24 mouse cellular contexts compared by ENCODE assay signal in the genomic region with DNA sequence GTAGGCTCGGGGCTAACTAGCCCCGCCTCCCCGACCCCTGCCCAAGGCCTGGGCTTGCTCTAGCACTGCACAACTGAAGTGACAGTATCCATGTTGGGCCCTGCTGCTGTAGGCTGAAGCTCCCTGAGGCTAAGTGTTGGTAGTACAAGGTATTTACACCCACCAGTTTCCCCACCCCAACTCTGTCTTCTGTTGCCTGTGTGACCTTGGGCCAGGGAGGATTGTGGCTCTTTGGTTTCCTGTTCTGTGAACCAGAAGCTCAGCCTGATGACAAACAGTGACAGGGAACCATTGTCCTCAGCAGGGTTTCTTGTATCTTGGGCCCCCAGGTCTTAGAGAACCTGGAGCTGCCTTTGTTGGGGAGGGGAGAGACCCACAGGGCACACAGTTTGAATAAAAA. TPM values are rescaled to one million over a fixed set of nuclear protein-coding genes. Genes with fewer than 3 reads are reported as not detected.
A peak's percentile ranks its signal among the peaks of the same experiment; 100 is the strongest.
DNase-seq lines count a peak whose midpoint lies in the region; ATAC-seq and TF ChIP-seq lines count a peak whose summit lies in the region.
"Had no signal": no experiment of that assay in that cellular context is flagged by ENCODE, and none has a peak within 500 bp of the region (broad histone marks: within the 10 kb centered on the region; RNA-seq: fewer than 3 reads in every experiment).

No protein-coding gene starts in this region.

- no peak for DNase-seq in stomach, postnatal 0 days (ENCODE audit: low spot score)
- DNase-seq in ZHBTc4 (ENCODE audit: low read depth, low spot score): peak; percentile 60
- no peak for DNase-seq in lung, adult 18-20 months
- no peak for DNase-seq in spleen, adult 12 weeks (ENCODE audit: low spot score)
- DNase-seq in midbrain, embryonic 14.5 days: no peak
- DNase-seq: adrenal gland, postnatal 10 days; cerebellum, adult 2 months; cerebellum, postnatal 25 days; heart, postnatal 36 days; kidney, postnatal 25 days; liver, embryonic 13.5 days; lung, embryonic 14.5 days; right cerebral cortex, postnatal 4 days; thymus, adult 2 months had no signal

- WGBS in stomach, embryonic 16.5 days: 73% methylated on average over 3 of the region's 3 CpGs
- 72% methylated on average over 3 of the region's 3 CpGs for WGBS in stomach, postnatal 0 days
- 80% methylated on average over 3 of the region's 3 CpGs for WGBS in midbrain, embryonic 14.5 days

- H3K9me3 ChIP-seq in stomach, embryonic 16.5 days (replicated peaks; ENCODE audit: control insufficient read depth, low read length): no peaks in the 10 kb centered on the region
- H3K9me3 ChIP-seq in stomach, postnatal 0 days (ENCODE audit: control insufficient read depth, low read length): no peaks in the 10 kb centered on the region
- no peaks in the 10 kb centered on the region for H3K9me3 ChIP-seq in midbrain, embryonic 14.5 days (ENCODE audit: control insufficient read depth, low read length)
- H3K9me3 ChIP-seq: forebrain, embryonic 13.5 days; heart, embryonic 15.5 days; liver, embryonic 13.5 days; stomach, embryonic 15.5 days had no signal

- TF ChIP-seq EP300 in stomach, postnatal 0 days (optimal IDR thresholded peaks at IDR 0.05): no peak

- no peak for TF ChIP-seq CTCF in stomach, postnatal 0 days (IDR thresholded peaks at IDR 0.05; ENCODE audit: low read depth)

- no peak overlapping the region for H3K9ac ChIP-seq in stomach, embryonic 16.5 days (ENCODE audit: low read length)
- no peak overlapping the region for H3K9ac ChIP-seq in stomach, postnatal 0 days (ENCODE audit: low read length)
- no peak overlapping the region for H3K9ac ChIP-seq in midbrain, embryonic 14.5 days (replicated peaks; ENCODE audit: low read length)
- H3K9ac ChIP-seq: forebrain, embryonic 13.5 days; heart, embryonic 15.5 days; hindbrain, embryonic 14.5 days; liver, embryonic 13.5 days; lung, embryonic 14.5 days; stomach, embryonic 15.5 days had no signal

- H3K4me3 ChIP-seq in stomach, embryonic 16.5 days (replicated peaks; ENCODE audit: low read length): no peak overlapping the region
- H3K4me3 ChIP-seq in stomach, postnatal 0 days (ENCODE audit: low read depth, low read length): no peak overlapping the region
- no peak overlapping the region for H3K4me3 ChIP-seq in midbrain, embryonic 14.5 days (replicated peaks; ENCODE audit: low read depth, low read length)
- H3K4me3 ChIP-seq: forebrain, embryonic 13.5 days; heart, embryonic 15.5 days; liver, embryonic 13.5 days; stomach, embryonic 15.5 days had no signal

- no peaks in the 10 kb centered on the region for H3K36me3 ChIP-seq in stomach, embryonic 16.5 days (ENCODE audit: control insufficient read depth, insufficient read depth, low read length)
- no peaks in the 10 kb centered on the region for H3K36me3 ChIP-seq in stomach, postnatal 0 days (ENCODE audit: control insufficient read depth, insufficient read depth, low read length)
- H3K36me3 ChIP-seq in midbrain, embryonic 14.5 days (ENCODE audit: control insufficient read depth, insufficient read depth, low read length): no peaks in the 10 kb centered on the region
- H3K36me3 ChIP-seq: heart, embryonic 15.5 days; liver, embryonic 13.5 days; stomach, embryonic 15.5 days had no signal

- no peak overlapping the region for H3K4me2 ChIP-seq in stomach, embryonic 16.5 days (ENCODE audit: low read depth, low read length)
- no peak overlapping the region for H3K4me2 ChIP-seq in stomach, postnatal 0 days (replicated peaks; ENCODE audit: low read depth)
- H3K4me2 ChIP-seq in midbrain, embryonic 14.5 days (ENCODE audit: low read length): no peak overlapping the region
- H3K4me2 ChIP-seq: forebrain, embryonic 13.5 days; heart, embryonic 15.5 days; hindbrain, embryonic 14.5 days; liver, embryonic 13.5 days; lung, embryonic 14.5 days; stomach, embryonic 15.5 days had no signal

- H3K27me3 ChIP-seq in stomach, embryonic 16.5 days (ENCODE audit: control insufficient read depth, insufficient read depth, low read length): peaks cover 4% of the 10 kb centered on the region
- no peaks in the 10 kb centered on the region for H3K27me3 ChIP-seq in stomach, postnatal 0 days (ENCODE audit: control insufficient read depth, insufficient read depth, low read length)
- H3K27me3 ChIP-seq in midbrain, embryonic 14.5 days (ENCODE audit: control insufficient read depth, insufficient read depth, low read length): no peaks in the 10 kb centered on the region
- H3K27me3 ChIP-seq: stomach, embryonic 15.5 days had no signal

- H3K27ac ChIP-seq in stomach, embryonic 16.5 days (ENCODE audit: low read length): no peak overlapping the region
- H3K27ac ChIP-seq in stomach, postnatal 0 days (replicated peaks): no peak overlapping the region
- H3K27ac ChIP-seq in midbrain, embryonic 14.5 days (replicated peaks; ENCODE audit: low read depth, low read length): no peak overlapping the region
- H3K27ac ChIP-seq: forebrain, embryonic 13.5 days; heart, embryonic 15.5 days; hindbrain, embryonic 14.5 days; liver, embryonic 13.5 days; stomach, embryonic 15.5 days had no signal

- ATAC-seq in stomach, embryonic 16.5 days (ENCODE audit: insufficient read depth, low FRiP score): 0 out of 2 replicates have a peak, but pooled peaks have one; percentile 17
- no peak for ATAC-seq in stomach, postnatal 0 days (ENCODE audit: low FRiP score, low TSS enrichment)
- peak; percentile 33 for ATAC-seq in megakaryocyte, adult 5-6 weeks (ENCODE audit: poor library complexity, severe bottlenecking)
- ATAC-seq in midbrain, embryonic 14.5 days (ENCODE audit: low FRiP score, low TSS enrichment): no peak
- ATAC-seq: forebrain, embryonic 13.5 days; intestine, embryonic 16.5 days had no signal

- no peaks in the 10 kb centered on the region for H3K4me1 ChIP-seq in stomach, embryonic 16.5 days (ENCODE audit: control insufficient read depth, insufficient read depth, low read length)
- no peaks in the 10 kb centered on the region for H3K4me1 ChIP-seq in stomach, postnatal 0 days (replicated peaks; ENCODE audit: control insufficient read depth, insufficient read depth)
- no peaks in the 10 kb centered on the region for H3K4me1 ChIP-seq in midbrain, embryonic 14.5 days (ENCODE audit: control insufficient read depth, insufficient read depth, low read length)
- H3K4me1 ChIP-seq: heart, embryonic 15.5 days; liver, embryonic 13.5 days; stomach, embryonic 15.5 days had no signal

RNA-seq across cellular contexts. Expression of a gene that starts 47.9 kb away (rescaled TPM):
- 13.1 and 15.4 TPM in 2 replicates for polyA plus RNA-seq in stomach, embryonic 16.5 days (2015; fragmentation: Nextera tagmentation; extraction: Ambion mirVana)
- polyA plus RNA-seq in stomach, postnatal 0 days (2015; fragmentation: Nextera tagmentation; extraction: Ambion mirVana): 7.6 and 8.5 TPM in 2 replicates
- total RNA-seq in megakaryocyte, adult 5-6 weeks (2015): 5.3 and 5.4 TPM in 2 replicates
- total RNA-seq in megakaryocyte, adult 5-6 weeks (2017): 6.0 and 7.5 TPM in 2 replicates
- polyA plus RNA-seq in midbrain, embryonic 14.5 days (2014; fragmentation: Nextera tagmentation; extraction: Ambion mirVana): 4.6 and 5.2 TPM in 2 replicates
- total RNA-seq: megakaryocyte-erythroid progenitor cell, adult 5-6 weeks had no signal

RNA-seq across cellular contexts. Expression of a gene that starts 48.3 kb away (rescaled TPM):
- 0.05 TPM in 2 replicates for polyA plus RNA-seq in stomach, embryonic 16.5 days (2015; fragmentation: Nextera tagmentation; extraction: Ambion mirVana)
- 0.02 and 0.07 TPM in 2 replicates for polyA plus RNA-seq in stomach, postnatal 0 days (2015; fragmentation: Nextera tagmentation; extraction: Ambion mirVana)
- not detected in 2 replicates for total RNA-seq in megakaryocyte, adult 5-6 weeks (2015)
- total RNA-seq in megakaryocyte, adult 5-6 weeks (2017): 0.20 TPM in 1 of 2 replicates, not detected in the other
- 1.7 and 2.0 TPM in 2 replicates for polyA plus RNA-seq in midbrain, embryonic 14.5 days (2014; fragmentation: Nextera tagmentation; extraction: Ambion mirVana)
- total RNA-seq: gastrocnemius, adult 18-20 months; heart, postnatal 36 days had no signal
- polyA plus RNA-seq: heart, embryonic 15.5 days; kidney, embryonic 14.5 days; liver, embryonic 13.5 days; lung, embryonic 14.5 days had no signal

Comparison
In these comparisons a context has a peak if more than half of its experiments do, and no peak if none do; other contexts are left out.
1. ATAC-seq: peak in stomach, embryonic 16.5 days (single experiment) and megakaryocyte, adult 5-6 weeks (single experiment); none in stomach, postnatal 0 days (single experiment) and midbrain, embryonic 14.5 days (single experiment).